Mouse (Mus musculus) urinary bladder, postnatal 4 days (tissue): ENCODE data around the gene Chmp5.

Source experiments
- DNase-seq, 2 experiments: peaks; one replicate each; pipeline ENCODE4 v3.0.0; 2021 to 2022; ENCODE audit warnings: low spot score in 2 of 2

Chmp5 gene

DNA sequence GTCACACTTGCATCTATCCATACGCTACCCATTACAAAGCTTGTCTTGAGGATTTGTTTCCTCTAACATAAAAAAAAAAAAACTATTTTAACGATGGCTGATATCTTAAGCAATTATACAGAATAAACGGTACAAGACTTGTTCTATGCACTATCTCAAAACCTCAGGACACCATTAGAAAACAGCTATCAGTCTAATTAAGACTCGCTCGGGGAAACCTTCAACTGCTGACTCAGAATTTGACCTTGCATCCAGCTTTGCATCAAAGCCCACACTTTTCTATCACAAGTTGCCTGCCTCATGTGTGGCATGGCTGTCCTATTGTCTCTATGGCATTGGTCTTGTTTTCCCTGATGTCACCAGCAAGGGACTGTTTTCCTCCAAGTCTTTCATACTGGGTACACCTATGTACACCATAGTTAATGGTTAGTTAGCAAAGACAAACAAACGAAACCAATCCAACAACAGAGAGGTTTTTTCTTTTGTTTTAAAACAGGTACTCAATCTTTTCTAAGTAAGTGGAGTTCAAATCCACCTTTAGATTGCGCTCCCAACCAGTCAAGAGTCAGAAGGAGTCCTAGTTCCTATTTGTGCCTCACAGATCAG lies 1.6 kb upstream of the Chmp5 start:
- DNase-seq, result no peak

- no peak for DNase-seq
Observed at GRCm38 (mm10) chr4:40947565-40948159, 545 bp upstream of the Chmp5 start.

DNA sequence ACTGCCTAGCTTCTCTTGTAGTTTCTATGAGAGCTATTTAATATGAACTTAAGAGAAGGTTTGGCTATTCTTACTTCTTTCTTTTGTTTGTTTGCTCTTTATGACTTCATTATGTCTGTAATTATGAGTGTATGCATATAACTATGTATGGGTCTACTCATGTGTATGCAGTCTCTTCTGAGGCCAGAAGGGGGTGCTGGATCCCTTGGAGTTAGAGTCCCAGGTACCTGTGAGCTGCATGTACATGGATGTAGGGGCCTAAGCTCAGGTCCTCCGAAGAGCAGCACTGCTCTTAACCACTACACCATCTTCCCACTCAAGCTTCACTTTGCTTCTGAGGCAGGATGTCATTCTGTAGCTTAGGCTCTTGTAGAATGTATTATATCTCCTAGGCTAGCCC lies 5.3 kb downstream of the Chmp5 start:
- no peak for DNase-seq

DNA sequence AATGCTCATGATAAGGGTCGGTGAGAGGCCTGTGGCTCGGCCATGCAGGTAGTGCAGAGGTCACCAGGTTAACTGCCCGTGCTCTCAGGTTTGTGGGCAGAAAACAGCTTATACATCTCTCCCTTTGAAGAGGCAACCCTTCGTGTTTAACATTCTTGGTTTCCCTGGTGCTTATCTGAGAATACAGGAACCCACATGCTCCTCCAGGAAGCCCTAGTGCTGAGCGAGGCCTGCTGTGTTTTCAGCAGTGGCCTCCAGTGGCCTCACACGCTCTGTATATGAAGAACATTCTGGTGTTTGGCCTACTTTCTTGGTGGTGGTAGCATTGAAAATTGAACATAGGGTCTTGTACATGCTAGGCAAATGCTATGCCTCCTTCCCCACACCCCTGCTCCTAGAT lies 7.7 kb downstream of the Chmp5 start:
- no peak for DNase-seq

DNA sequence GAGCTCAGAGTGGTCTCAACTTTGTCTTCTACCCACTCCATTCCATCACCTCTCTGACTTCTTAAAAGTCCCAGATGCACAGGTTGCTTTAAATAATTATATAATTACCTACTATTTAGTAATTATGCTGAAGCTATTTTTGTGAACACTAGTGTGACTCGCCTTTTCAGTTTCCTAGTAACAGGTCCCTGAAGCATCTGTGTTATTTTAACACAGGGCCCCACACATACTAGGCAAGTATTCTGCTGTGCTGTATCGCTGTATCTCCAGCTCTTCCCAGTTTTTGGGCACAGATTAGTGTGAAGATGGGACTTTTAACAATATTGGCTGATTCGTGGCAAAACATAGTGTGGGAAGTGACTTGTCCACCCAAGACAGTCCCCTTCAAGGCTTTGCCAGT lies 15.3 kb downstream of the Chmp5 start:
- DNase-seq, result no peak

- no peak for DNase-seq
Observed at GRCm38 (mm10) chr4:40969161-40969560, 21.0 kb downstream of the Chmp5 start.

DNA sequence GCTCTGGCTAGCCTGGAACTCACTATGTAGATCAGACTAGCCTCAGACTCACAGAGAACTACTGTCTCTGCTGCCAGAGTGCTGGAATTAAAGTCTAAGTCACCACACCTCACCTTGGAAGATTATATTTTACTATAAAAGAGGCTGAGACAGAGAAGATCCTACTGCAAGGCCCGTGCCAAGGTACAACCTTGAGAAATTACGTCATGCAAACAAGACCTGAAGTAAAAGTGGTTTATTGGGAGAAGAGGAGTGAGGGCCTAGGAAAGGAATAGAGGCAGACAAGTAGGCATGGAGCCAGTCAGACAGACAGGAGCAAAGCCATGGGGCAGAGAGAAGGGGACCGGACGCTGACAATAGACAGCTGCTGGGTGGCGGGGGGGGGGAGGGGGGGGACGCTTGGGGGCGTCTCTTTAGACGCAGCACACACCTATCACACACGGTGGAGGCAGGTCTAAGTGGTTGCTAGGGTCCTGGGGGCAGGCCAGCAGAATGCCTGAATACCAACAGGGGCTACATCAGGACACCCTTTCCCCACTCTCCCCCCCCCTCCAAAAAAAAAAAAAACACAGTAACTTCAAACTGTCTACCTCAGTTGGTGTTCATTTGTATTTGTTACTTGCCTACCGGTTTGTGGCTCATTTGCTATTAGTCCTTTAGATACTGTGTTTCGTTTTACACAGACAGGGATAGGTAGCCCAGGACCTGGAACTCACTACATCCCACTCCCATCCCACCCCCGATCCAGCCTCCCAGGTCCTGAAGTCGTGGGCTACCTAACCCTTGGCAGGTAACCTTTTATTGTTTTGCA lies 21.8 kb downstream of the Chmp5 start:
- DNase-seq, result no peak

DNA sequence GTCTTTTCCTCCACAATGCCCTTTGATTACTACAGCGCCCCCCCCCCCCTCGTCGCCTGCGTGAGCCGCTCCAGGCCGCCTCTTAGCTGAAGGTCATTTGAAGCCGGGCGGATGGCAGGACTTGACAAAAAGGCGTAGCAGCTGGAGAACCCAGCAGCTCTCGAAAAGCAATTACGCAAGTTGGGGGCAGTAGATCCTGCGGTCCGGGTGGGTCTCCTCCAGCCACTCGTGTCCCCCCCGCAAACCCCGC lies 22.3 kb downstream of the Chmp5 start:
- no peak for DNase-seq

DNA sequence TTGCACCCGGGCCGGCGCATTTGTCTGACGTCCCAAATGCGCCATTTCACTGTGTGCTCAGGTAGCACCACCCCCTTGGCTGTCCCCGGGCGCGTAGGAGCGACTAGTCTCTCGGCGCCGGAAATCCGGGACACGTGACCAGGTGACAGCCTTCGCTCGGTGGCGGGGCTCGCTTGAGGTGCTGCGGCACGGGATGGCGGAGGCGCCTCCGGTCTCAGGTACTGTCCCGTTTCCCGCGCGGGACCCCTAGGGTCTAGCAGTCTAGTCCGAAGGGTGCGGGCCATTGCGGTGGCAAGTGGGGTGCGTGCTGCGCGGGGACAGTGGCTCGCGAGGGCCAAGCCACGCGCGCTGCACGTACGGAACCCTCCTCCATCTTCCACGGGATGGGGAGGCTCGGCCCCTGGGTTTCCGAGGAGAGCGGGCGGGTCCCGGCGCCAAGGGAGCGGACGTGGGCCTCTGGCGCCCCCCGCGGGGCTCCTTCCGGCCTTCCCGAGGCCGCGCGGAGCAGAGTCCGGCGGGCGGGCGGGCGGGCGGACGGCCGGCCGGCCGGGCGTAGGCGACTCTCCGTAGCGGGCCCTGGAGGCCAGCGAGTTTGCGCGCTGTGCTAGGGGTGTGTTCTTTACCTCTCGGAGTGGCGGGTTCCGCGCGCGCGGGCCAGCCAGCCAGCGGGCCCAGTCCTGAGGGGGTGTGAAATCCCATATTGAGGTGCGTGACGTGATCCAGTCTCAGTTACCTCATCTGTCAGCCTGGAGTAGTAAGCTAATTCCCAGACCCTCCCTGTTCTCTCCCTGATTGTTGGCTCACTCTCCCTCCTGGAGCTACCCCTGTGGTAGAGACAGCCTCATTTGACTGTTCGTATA lies 22.9 kb downstream of the Chmp5 start, which contains the start of gene Nfx1:
Gene Nfx1 (plus strand): TSS at position 65 of the 860 bp plus-strand sequence.
- peak; percentile 92 to 94 for DNase-seq

GRCm38 (mm10) chr4:40971744-40972143 lies 23.5 kb downstream of the Chmp5 start:
- no peak for DNase-seq

GRCm38 (mm10) chr4:40974011-40974410 lies 25.8 kb downstream of the Chmp5 start:
- no peak for DNase-seq

DNA sequence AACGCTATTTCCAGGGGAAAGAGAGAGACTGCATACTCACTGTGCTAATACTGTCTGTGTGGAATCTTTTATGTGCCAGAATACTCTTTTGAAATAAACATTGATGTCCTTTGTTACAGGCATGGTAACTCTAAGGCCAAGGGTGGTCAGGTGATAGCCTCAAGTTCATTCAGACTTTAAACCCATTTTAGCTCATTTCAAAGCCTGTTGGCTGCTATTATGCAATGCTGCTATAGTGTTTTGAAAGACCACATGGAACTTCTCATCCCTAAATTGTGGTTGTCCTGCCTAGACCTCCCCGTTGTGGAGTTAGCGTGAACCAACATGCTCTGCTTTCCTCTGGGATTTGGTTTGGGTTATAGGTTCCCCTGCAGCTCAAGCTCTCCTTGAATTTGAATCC lies 27.5 kb downstream of the Chmp5 start:
- no peak for DNase-seq

DNA sequence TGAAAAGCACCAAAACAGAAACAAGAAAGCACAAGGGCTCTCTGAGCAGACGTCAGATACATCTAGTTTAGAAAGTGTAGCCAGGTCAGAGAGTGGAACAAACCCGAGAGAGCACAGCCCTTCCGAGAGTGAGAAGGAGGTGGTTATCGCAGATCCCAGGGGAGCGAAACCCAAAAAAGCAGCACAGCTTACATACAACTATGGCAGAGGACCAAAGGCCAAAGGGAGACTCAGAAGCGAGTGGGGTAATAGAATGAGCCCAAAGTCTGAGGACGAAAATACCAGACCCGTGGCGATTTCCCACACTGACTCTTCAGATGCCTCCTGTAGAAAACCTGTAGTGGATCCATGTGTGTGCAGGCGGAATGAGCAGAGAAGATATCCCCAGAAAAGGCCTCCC lies 28.4 kb downstream of the Chmp5 start:
- DNase-seq, result no peak

DNA sequence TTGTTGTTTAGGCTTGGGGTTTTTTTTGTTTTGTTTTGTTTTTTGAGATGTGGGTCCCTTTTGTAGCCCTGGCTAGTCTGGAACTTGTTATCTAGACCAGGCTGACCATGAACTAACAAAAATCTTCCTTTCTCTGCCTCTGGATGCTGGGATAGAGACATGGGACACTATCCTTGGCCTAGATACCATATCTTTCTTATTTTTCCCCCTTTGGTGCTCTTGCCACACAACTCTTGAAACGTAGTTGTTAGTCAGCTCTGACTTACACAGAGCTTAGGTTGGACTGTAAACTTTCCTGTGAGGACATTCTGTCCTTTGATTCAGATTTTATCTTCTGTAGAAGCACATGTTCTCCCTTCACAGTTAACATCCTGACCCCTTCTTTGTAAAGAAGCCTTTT lies 31.2 kb downstream of the Chmp5 start:
- no peak for DNase-seq

GRCm38 (mm10) chr4:40982486-40982885 lies 34.3 kb downstream of the Chmp5 start:
- no peak for DNase-seq

DNA sequence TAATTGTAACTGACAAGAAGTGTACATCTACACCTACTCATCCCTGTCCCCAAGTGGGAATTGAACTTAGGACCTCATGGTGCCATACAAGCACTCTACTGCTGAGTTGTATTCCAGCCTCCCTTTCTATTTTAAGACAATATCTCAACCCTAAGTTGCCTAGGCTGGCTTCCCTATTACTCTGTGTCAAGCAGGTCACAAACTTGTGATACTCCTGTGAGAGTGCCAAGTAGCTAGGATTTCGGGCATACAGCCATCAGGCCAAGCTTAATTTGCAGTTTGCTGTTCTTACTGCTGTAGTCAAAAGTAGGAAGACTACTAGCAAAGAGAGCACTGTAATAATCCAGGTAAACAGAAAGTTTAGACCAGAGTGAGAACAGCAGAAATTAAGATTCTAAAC lies 35.5 kb downstream of the Chmp5 start:
- no peak for DNase-seq

GRCm38 (mm10) chr4:40989633-40990032 lies 41.4 kb downstream of the Chmp5 start:
- no peak for DNase-seq

GRCm38 (mm10) chr4:40996302-40996701 lies 48.1 kb downstream of the Chmp5 start:
- DNase-seq, result no peak

DNA sequence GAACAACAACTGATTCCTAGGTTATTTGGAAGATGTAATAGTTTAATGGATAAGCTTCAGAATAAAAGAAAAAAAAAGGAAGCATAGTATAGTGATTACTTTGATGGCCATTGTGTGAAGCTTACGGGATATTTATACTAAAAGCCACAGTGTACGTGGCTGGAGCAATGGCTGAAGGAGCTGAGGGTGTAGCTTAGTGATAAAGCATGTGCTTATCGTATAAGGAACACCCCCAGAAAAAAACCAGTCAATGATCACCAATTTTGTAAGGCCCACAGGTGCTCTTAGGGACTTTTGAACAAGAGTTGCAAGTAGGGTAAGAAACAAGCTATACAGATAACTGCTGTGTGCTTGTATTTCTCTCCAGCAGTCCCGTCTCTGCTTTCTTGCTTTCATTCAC lies 49.7 kb downstream of the Chmp5 start:
- DNase-seq, result no peak

DNA sequence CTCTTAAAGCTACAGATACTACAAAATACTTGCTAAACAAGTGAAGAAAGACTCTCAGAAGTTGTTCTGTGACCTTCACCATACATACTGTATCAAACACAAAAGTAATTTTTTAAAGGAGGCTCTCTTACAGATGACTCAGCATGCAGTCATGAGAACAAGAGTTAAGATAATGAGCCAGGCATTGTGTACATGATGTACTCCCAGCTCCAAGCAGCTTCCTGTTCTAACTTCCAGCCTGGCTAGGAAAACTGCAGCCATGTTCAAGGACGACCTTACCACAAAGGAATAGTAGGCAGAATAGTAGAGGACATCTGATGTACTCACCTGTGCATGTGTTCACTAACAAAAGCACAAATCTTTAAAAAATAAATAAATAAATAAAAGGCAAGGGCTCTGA lies 52.1 kb downstream of the Chmp5 start:
- DNase-seq, result no peak

DNA sequence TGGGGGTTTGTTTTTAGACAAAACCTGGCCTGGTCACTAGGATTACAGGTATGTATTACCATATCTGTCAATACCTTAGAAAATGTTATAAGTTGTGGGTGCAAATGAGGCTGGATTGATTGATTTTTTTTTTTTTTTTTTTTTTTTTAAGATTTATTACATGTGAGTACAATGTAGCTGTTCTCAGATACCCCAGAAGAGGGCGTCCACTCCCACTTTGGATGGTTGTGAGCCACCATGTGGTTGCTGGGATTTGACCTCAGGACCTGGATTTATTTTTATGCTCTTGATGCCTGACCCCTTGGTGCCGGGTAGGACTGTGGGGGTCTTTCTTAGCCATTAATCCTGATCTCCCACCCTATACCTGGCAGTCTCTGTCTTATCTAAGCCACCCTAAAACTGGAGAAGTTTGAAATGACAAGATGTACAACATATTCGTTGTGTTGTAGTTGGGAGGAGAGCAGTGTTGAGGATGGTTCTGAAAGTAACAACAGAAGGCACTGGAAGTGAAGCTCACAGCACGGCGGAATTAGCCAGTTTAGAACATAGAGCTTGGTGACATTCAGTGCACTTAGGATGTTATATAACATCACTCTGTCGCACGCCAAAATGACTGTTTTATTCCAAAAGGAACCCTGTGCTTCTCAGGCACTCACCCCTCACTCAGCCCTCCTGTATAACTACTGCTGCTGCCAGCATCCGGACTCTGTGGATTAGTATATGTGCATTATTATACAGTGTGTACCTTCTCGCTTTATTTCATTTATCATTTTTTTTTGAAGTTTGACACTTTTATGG lies 52.8 kb downstream of the Chmp5 start:
- no peak for DNase-seq

- no peak for DNase-seq
Observed at GRCm38 (mm10) chr4:41013351-41013750, 65.1 kb downstream of the Chmp5 start.
